Mouse (Mus musculus) limb, embryonic 10.5 days (tissue): ENCODE measurements around the gene Rcan2. TPM values are rescaled to one million over a fixed set of nuclear protein-coding genes. Genes with fewer than 3 reads are reported as not detected.

ENCODE experiments used
- DNase-seq: peaks from one replicate; pipeline ENCODE4 v3.0.0-alpha.2; 2017; ENCODE audit warnings: low spot score
- H3K27ac ChIP-seq: fragments of 300-500 bp; sonication (generic); 2 replicates; pipeline ENCODE4 v1.5.1; 2016; ENCODE audit warnings: mild to moderate bottlenecking
- H3K27me3 ChIP-seq: fragments of 300-500 bp; sonication (generic); 2 replicates; pipeline ENCODE4 v1.6.1; 2016; ENCODE audit warnings: low read depth, mild to moderate bottlenecking; ENCODE audit not compliant: poor library complexity, severe bottlenecking
- H3K36me3 ChIP-seq: fragments of 300-500 bp; sonication (generic); 2 replicates; pipeline ENCODE4 v1.6.1; 2016; ENCODE audit warnings: mild to moderate bottlenecking, moderate library complexity
- H3K4me1 ChIP-seq: fragments of 300-500 bp; sonication (generic); 2 replicates; pipeline ENCODE4 v1.6.1; 2016
- H3K4me3 ChIP-seq: fragments of 300-500 bp; sonication (generic); 2 replicates; pipeline ENCODE4 v1.5.1; 2016; ENCODE audit warnings: mild to moderate bottlenecking, moderate library complexity
- H3K9me3 ChIP-seq: fragments of 300-500 bp; sonication (generic); replicated peaks from 2 replicates; pipeline ENCODE4 v1.6.1; 2016; ENCODE audit warnings: mild to moderate bottlenecking
- WGBS: fragments of 180-500 bp; shearing (Covaris S2); methylation state at CpG from one replicate; pipeline ENCODE4 v1.1.7; 2016; 5-methylcytosine and 5-hydroxymethylcytosine counted together
- polyA plus RNA-seq: library from polyadenylated mRNA; unstranded; fragments of >200 nt; fragmentation: Nextera tagmentation; extraction: Ambion mirVana; gene quantifications from 2 replicates; pipeline ENCODE4 v1.2.1, GENCODE M21; 2016

The Rcan2 gene
- 1.7 and 1.9 TPM in 2 replicates for polyA plus RNA-seq

DNA sequence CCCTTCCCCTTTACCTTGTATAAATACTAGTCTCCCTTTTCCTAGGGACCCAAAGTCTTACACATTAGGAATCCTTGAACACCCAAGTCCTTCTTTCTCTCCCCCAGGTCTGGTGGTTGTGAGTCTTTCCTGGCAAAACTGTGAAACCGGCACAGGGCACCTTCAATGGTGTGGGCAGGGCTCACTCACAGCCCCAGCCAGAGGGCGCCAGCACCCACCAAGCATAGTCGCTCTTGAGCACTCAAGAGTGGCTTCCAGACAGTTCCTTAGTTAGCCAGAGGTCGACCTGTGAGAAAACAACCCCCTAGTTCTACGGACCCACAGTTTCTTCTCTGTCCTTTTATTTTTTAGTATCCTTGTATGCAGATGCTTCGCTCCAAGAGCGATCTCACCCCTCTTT is at the start of gene Rcan2:
Gene Rcan2, plus strand, starts transcription at position 275 of the 400 bp plus-strand sequence.
- Histone ChIP-seq H3K9me3 (no peaks in the 10 kb centered on the region), H3K27ac (peak within 1 kb of the TSS; percentile 76), H3K36me3 (no peaks in the 10 kb centered on the region), H3K27me3 (peaks cover 48% of the 10 kb centered on the region), H3K4me3 (peak within 1 kb of the TSS; percentile 69), H3K4me1 (peaks cover 9% of the 10 kb centered on the region)
- WGBS = 4% methylated on average over 7 of the region's 7 CpGs
- DNase-seq = peak; percentile 41

DNA sequence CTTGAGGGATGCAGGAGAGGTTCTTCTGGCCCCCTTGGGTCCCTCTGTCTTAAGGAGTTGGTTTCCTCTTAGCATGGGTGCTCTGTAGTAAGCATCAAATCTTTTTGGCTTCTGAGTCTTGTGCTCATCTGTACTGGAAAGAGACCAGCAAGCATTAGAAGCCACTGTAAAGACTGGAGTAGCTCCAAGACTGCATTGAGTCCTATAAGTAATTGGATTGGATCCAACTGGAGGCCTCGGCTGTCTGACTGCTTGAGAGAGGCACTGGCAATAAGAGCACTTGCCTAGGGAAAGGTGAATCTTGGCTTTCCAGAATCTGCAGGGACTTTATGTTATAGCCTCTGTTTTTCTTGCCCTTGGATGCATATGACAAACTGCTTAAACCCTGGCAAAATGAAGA is 48.3 kb upstream of the Rcan2 start:
- no peaks in the 10 kb centered on the region for H3K27me3 ChIP-seq
- no peaks in the 10 kb centered on the region for H3K9me3 ChIP-seq
- H3K4me1 ChIP-seq = no peaks in the 10 kb centered on the region
- DNase-seq = no peak
- 95% methylated on average over 1 of the region's 1 CpGs for WGBS
- H3K36me3 ChIP-seq = peaks cover 8% of the 10 kb centered on the region
- H3K4me3 ChIP-seq = no peak overlapping the region
- H3K27ac ChIP-seq = no peak overlapping the region

DNA sequence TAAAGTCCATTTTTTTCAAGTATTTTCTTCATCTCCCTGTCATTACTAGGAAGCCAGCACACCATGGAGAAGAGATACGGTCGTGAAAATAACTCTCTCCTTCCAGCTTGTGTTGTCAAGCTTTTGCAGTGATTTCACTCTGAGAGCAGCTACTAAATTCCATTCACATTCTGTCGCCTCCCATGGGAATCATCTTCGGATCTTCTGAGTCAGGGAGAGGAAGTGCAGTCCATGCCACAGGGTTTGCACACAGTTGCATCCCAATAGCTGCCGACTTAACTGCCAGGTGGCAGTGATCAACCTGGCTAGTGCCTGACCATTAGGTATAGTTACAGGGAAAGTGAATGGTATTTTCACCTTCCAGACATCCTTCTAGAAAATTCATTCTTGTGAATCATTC is 46.5 kb upstream of the Rcan2 start:
- H3K36me3 ChIP-seq = peaks cover 3% of the 10 kb centered on the region; the same call in 1 of the 2 replicates
- WGBS = 87% methylated on average over 5 of the region's 5 CpGs
- H3K27ac ChIP-seq = no peak overlapping the region
- H3K9me3 ChIP-seq = no peaks in the 10 kb centered on the region
- H3K4me1 ChIP-seq = no peaks in the 10 kb centered on the region
- H3K27me3 ChIP-seq = no peaks in the 10 kb centered on the region
- no peak overlapping the region for H3K4me3 ChIP-seq
- no peak for DNase-seq

DNA sequence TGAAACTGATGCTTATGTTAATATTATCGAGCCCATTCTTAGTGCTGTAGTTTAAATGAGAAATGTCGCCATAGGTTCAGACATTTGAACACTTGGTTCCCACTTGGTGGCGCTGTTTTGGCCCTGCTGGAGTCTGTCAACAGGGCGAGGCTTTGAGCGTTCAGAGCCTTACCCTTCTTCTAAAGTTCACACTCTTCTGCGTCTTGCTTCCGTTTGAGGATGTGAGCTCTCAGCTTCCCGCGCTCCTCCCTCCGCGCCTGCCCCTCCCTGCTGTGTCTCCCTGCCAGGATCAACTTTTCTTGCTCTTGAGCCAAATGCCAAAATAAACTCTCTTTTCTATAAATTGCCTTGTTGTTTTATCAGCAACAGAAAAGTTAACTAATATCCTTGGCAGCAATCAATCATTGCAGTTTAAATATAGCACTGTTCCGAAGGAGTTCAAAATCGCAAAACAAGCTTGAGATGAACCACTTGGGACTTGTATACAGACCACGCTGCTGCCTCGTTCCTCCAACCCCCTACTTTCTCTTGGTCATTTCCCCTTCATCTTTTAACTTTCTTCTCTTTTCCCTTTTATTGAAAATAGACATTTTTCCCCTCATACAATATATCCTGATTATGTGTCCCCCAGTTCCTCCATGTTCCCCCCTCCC is 42.4 kb upstream of the Rcan2 start:
- 55% methylated on average over 15 of the region's 15 CpGs for WGBS

DNA sequence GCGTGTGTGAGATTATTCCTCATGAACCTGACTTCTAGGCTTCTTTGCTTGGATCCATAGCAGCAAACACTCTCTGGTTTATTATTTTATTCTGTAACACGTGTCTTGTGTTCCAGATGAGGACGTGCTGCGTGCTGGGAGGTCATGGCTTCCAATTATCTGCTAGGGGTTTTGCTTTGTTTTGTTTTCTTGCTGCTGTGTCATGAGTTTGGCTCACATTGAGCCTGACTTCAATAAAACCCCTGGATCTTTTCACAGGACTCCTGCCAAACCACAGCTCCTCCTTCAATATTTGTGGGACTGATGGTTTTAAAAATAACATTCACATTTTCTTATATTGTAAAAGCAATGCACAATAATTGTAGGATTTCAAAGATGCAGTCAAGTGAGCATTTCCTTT is 16.6 kb upstream of the Rcan2 start:
- 90% methylated on average over 4 of the region's 4 CpGs for WGBS
- no peak for DNase-seq
- Histone ChIP-seq H3K4me1 (no peaks in the 10 kb centered on the region), H3K27me3 (no peaks in the 10 kb centered on the region), H3K9me3 (no peaks in the 10 kb centered on the region), H3K4me3 (no peak overlapping the region), H3K27ac (no peak overlapping the region), H3K36me3 (no peaks in the 10 kb centered on the region)

More for the DNA sequence above, 42.4 kb upstream of the Rcan2 start:
- Histone ChIP-seq H3K4me1 (no peaks in the 10 kb centered on the region), H3K9me3 (no peaks in the 10 kb centered on the region), H3K27ac (no peak overlapping the region), H3K4me3 (no peak overlapping the region), H3K36me3 (no peaks in the 10 kb centered on the region), H3K27me3 (no peaks in the 10 kb centered on the region)
- no peak for DNase-seq

DNA sequence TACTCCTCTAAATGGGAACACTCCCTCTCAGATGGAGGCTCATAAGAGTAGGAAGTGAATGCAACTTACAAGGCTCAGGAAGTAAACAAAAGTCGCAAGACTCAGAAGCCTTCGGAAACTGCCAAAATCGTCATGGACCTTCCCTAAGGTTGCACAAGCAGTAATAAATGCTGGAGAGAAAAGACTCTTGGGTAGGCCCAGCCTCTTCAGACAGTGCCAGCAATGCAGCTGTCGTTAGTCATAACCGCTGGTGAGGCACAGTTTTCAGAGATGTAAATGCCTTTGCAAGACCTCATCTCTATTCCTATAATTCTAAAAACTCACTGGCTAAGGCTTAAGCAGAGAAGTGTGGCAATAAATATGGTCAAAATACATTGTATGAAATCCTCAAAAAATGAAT is 12.9 kb upstream of the Rcan2 start:
- Histone ChIP-seq H3K27me3 (no peaks in the 10 kb centered on the region), H3K4me3 (no peak overlapping the region), H3K4me1 (no peaks in the 10 kb centered on the region), H3K9me3 (no peaks in the 10 kb centered on the region), H3K36me3 (no peaks in the 10 kb centered on the region), H3K27ac (no peak overlapping the region)
- 90% methylated on average over 5 of the region's 5 CpGs for WGBS
- DNase-seq = no peak

DNA sequence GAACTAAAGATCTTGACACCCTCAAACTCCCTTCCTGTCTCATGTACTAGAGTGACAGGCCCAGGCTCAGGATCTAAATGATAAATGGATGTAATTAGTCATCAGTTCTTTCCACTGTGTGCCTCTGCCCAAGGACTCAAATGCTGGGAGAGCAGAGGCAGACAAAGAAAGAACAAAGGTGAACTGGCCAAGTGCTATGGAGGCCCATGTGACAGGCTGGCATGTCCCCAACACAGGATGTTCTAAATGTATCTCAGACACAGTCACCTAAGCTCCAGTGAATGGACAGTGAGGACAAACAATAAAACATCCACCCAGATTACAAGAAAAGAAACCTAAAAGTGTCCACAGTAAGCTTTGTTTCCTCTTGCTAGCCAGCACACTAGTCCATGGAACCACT is 11.8 kb upstream of the Rcan2 start:
- Histone ChIP-seq H3K4me1 (no peaks in the 10 kb centered on the region), H3K4me3 (no peak overlapping the region), H3K9me3 (no peaks in the 10 kb centered on the region), H3K27me3 (no peaks in the 10 kb centered on the region), H3K27ac (no peak overlapping the region), H3K36me3 (no peaks in the 10 kb centered on the region)
- no peak for DNase-seq

DNA sequence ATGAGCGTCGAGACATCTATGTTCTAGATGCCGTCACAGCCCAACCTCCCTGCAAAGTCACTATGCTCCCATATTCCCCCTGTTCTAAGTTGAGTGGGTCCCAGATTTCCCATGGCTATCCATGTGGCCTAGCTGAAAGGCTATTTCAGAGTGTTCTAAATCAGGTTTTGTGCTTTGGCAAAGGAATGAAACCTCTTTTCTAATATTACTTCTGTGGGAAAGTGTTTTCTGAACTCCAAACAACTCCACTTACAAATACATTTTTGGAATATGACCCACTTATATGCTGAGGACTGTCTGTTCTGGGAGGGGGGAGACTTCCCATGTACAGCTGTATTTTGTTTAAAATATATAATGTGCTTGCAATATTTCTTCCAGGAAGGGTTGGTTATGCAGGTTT is 9.4 kb upstream of the Rcan2 start:
- Histone ChIP-seq H3K36me3 (no peaks in the 10 kb centered on the region), H3K9me3 (no peaks in the 10 kb centered on the region), H3K4me1 (no peaks in the 10 kb centered on the region), H3K4me3 (no peak overlapping the region), H3K27me3 (no peaks in the 10 kb centered on the region), H3K27ac (no peak overlapping the region)
- WGBS = 94% methylated on average over 3 of the region's 3 CpGs
- no peak for DNase-seq

DNA sequence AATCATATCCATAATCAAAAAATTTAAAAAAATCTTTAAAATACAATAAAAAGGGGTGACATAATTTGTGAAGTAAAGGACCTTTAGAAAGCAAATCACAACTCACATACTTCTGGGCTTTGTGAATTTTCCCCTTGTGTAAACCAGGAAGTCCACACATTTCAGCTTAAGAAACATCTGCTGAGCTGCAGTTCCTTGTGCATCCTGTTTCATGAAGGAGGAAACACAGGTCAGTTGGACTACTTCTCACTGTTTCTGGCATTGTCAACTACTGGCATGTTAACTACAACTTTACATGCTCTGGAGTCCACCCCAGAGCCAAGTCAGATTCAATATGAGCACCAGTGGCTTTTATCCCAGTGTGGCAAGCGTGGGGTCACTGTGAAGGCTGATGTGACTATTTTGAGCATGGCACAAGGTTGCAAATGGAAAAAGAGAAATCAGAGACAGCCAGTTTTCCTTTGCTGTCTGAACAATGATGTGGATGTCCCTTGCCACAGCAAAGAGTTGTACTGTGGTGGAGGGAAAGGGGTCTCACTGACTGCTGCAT is 6.3 kb upstream of the Rcan2 start:
- Histone ChIP-seq H3K27ac (no peak overlapping the region), H3K27me3 (no peaks in the 10 kb centered on the region), H3K9me3 (no peaks in the 10 kb centered on the region), H3K4me3 (no peak overlapping the region), H3K4me1 (no peaks in the 10 kb centered on the region), H3K36me3 (no peaks in the 10 kb centered on the region)
- WGBS = 83% methylated on average over 1 of the region's 1 CpGs
- DNase-seq = no peak

DNA sequence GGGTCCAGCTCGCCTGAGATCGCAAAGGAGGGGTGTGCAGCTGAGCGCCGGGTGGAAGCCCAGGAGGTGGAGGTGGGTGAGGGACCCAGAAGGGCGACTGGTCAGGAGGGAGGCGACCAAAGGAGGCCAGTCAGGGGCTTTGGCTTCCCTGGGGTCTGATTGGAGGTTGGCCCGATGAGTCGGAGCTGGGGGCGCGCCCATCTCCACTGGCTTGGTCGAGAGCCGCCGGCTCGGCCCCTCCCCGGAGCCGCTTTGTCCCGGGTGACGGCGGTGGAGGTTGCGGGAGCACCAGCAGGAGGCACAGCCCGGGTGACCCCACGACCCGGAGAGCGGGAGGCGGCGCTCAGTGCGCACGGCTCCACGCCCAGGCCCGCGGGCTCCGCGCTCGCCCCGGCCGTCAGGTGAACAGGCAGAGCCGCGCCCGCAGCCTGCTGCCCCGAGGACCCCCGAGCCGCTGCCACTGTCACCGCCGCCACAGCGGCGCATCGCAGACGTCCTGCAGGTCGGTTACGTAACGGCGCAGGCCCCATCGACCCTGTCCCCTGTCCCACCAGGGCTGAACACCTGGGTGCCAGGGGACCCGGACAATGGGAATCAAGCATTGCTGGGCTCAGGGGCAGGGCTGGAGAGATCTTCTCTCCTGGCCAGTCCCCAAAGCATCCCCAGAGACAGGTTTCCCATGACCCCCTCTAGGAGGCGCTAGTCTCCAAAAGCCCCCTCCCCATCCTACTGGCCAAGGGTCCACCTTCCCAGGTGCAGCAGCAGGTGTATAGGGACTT is 633 bp downstream of the Rcan2 start:
- peak; percentile 64 for DNase-seq
- Histone ChIP-seq H3K4me3 (peak overlapping the region; percentile 69), H3K36me3 (no peaks in the 10 kb centered on the region), H3K27me3 (peaks cover 48% of the 10 kb centered on the region), H3K27ac (peak overlapping the region; percentile 76), H3K4me1 (peaks cover 9% of the 10 kb centered on the region), H3K9me3 (no peaks in the 10 kb centered on the region)
- WGBS = under 1% methylated on average over 44 of the region's 55 CpGs

DNA sequence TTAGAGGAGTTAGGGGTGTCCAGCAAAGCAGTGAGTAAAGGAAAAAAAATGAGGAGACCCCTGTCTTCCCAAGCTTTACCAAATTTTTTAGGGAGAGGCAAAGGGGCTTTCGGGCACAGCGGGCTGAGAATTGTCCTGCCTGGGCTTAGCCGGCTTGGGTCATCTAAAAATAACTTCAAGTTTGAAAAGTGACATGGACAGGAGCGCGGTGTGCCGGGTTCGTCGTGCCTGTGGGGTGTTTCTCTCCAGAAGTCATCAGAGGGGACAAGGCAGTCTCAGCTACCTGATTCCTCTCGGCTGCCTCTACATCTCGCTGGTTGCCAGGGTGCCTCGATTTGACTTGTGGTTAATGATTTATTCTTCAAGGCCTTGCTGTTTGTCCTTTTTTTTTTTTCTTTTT is 1.3 kb downstream of the Rcan2 start:
- Histone ChIP-seq H3K9me3 (no peaks in the 10 kb centered on the region), H3K27me3 (peaks cover 48% of the 10 kb centered on the region), H3K36me3 (no peaks in the 10 kb centered on the region), H3K4me3 (peak overlapping the region; percentile 69; the same call in 1 of the 2 replicates), H3K4me1 (peaks cover 9% of the 10 kb centered on the region), H3K27ac (no peak overlapping the region)
- 63% methylated on average over 11 of the region's 11 CpGs for WGBS
- DNase-seq = no peak

DNA sequence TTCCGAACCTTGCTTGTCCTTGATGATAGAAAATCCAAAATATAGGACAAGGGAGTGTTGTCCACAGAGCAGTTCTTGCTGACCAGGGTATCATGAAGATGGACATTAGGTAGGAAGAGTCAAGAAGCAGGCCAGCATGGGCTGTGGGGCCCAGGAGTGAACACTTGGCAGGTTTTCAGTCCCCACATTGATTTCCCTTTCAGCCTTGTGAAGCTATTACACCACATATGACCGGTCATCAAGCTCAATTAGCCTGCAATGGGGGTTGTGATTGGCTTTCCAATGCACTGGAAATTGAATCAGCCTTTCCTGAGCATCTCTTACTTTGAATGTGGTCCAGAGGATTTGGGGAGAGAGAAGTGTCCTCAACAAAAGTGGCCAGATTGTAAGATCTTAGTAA is 2.0 kb downstream of the Rcan2 start:
- Histone ChIP-seq H3K4me1 (peaks cover 9% of the 10 kb centered on the region), H3K9me3 (no peaks in the 10 kb centered on the region), H3K36me3 (no peaks in the 10 kb centered on the region), H3K27ac (no peak overlapping the region), H3K4me3 (no peak overlapping the region), H3K27me3 (peaks cover 48% of the 10 kb centered on the region)
- DNase-seq = no peak
- 89% methylated on average over 2 of the region's 2 CpGs for WGBS

DNA sequence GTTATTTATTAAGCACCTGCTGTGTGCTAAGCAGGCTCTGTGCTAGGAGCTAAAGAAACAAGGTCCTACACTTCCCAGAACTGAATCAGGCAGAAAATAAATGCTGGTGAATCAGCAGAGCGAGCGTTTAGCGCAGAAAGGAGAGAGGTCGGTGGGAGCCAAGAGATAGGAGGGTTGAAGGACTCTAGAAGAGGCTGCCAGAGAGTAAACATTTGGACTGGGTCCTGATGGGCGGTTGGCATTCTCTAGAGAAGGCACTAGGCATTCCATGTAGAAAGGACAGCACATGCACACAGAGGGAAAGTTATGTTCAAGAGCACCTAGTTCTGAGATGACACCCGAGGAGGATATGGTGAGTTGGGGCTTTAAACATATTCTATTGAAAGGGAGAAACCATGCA is 2.6 kb downstream of the Rcan2 start:
- Histone ChIP-seq H3K36me3 (no peaks in the 10 kb centered on the region), H3K4me3 (no peak overlapping the region), H3K4me1 (peaks cover 9% of the 10 kb centered on the region), H3K9me3 (no peaks in the 10 kb centered on the region), H3K27ac (no peak overlapping the region), H3K27me3 (peaks cover 48% of the 10 kb centered on the region)
- WGBS = 86% methylated on average over 6 of the region's 6 CpGs
- DNase-seq = no peak
